Mouse (Mus musculus): ENCODE measurements around the gene Parp2. TPM values are rescaled to one million over a fixed set of nuclear protein-coding genes. Genes with fewer than 3 reads are reported as not detected.
"Not testable (repeated sequence)": the region's sequence is repeated elsewhere in the genome, so short reads cannot be mapped to it uniquely, and the experiment has no call there.

The Parp2 gene
- 10 to 100 TPM; 24.2 to 40.7 (median 31.3) TPM for total RNA-seq (2022)

GRCm38 (mm10) chr14:50807487-50808072, at the start of gene Parp2, which contains the start of gene Ccnb1ip1:
Gene Parp2 (plus strand): TSS chr14:50807841.
Gene Ccnb1ip1 (minus strand): TSS chr14:50807732.
- peak; percentile 97 for DNase-seq

GRCm38 (mm10) chr14:50758416-50759085, 49.1 kb upstream of the Parp2 start:
- DNase-seq = no peak

- peak; percentile 19 for DNase-seq
These were observed 41.9 kb upstream of the Parp2 start for GRCm38 (mm10) chr14:50765736-50766135.

- DNase-seq = no peak
These were observed 36.3 kb upstream of the Parp2 start for GRCm38 (mm10) chr14:50771342-50771741.

GRCm38 (mm10) chr14:50782166-50782565, 25.5 kb upstream of the Parp2 start:
- no peak for DNase-seq

- no peak for DNase-seq
These were observed 23.0 kb upstream of the Parp2 start for GRCm38 (mm10) chr14:50784391-50785250.

- peak; percentile 77 for DNase-seq
These were observed 22.4 kb upstream of the Parp2 start, which contains the start of gene Ttc5 for GRCm38 (mm10) chr14:50785251-50785637. Gene Ttc5 (minus strand): TSS chr14:50785519.

GRCm38 (mm10) chr14:50788157-50788556, 19.5 kb upstream of the Parp2 start:
- DNase-seq = no peak

- DNase-seq = no peak
These were observed 12.2 kb upstream of the Parp2 start for GRCm38 (mm10) chr14:50795261-50795935.

GRCm38 (mm10) chr14:50795965-50796364, 11.7 kb upstream of the Parp2 start:
- no peak for DNase-seq

- DNase-seq = no peak
These were observed 11.2 kb upstream of the Parp2 start for GRCm38 (mm10) chr14:50796464-50796863.

- no peak for DNase-seq
These were observed 9.1 kb upstream of the Parp2 start for GRCm38 (mm10) chr14:50798512-50798911.

GRCm38 (mm10) chr14:50799502-50800259, 8.0 kb upstream of the Parp2 start:
- DNase-seq = no peak

- DNase-seq = no peak
These were observed 5.2 kb upstream of the Parp2 start for GRCm38 (mm10) chr14:50802441-50802840.

GRCm38 (mm10) chr14:50802843-50803562, 4.6 kb upstream of the Parp2 start:
- DNase-seq = no peak

GRCm38 (mm10) chr14:50804683-50805082, 3.0 kb upstream of the Parp2 start:
- no peak for DNase-seq

GRCm38 (mm10) chr14:50806469-50806868, 1.2 kb upstream of the Parp2 start:
- not testable (repeated sequence) for DNase-seq

- no peak for DNase-seq
These were observed 5.4 kb downstream of the Parp2 start for GRCm38 (mm10) chr14:50813060-50813459.

- no peak for DNase-seq
These were observed 15.6 kb downstream of the Parp2 start for GRCm38 (mm10) chr14:50823240-50823639.

GRCm38 (mm10) chr14:50824219-50824618, 16.6 kb downstream of the Parp2 start:
- DNase-seq = no peak

- no peak for DNase-seq
These were observed 18.9 kb downstream of the Parp2 start for GRCm38 (mm10) chr14:50826579-50826978.

Data from adrenal gland, adult 8-10 months (tissue).